Mouse (Mus musculus) gonadal fat pad, adult 2 months (tissue): ENCODE data around the gene Taar7a. TPM values are rescaled to one million over a fixed set of nuclear protein-coding genes. Genes with fewer than 3 reads are reported as not detected.

Experiments
- DNase-seq: peaks from one replicate; pipeline ENCODE4 v3.0.0-alpha.2; 2012; ENCODE audit warnings: low read depth
- polyA plus RNA-seq: library from polyadenylated mRNA; depleted of rRNA; stranded (reverse); fragments of >200 nt; gene quantifications from 2 replicates; pipeline ENCODE4 v1.2.3, GENCODE M21; 2012; rRNA removed

The Taar7a gene
- polyA plus RNA-seq = not detected in 2 replicates

DNA sequence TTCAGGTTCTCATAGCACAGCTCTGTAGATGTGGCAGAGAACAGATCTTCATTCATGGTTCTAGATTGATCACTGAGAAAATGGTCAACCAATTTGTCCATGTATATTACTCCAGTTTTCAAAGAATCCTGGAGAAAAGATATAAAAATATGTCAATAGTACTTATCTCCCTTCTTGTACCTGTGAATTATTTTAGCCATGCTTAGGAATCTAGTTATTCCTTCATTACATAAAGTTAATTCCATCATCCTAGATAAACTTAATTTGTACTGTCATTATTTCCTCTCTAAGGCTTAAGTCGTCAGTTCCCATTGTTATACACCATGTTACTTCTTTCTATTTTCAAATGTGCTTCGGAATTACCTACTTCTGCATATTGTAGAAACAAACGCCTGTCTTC lies at the start of gene Taar7a:
TSS of gene Taar7a (minus strand) at position 101 of the 400 bp plus-strand sequence.
- DNase-seq = no peak

DNA sequence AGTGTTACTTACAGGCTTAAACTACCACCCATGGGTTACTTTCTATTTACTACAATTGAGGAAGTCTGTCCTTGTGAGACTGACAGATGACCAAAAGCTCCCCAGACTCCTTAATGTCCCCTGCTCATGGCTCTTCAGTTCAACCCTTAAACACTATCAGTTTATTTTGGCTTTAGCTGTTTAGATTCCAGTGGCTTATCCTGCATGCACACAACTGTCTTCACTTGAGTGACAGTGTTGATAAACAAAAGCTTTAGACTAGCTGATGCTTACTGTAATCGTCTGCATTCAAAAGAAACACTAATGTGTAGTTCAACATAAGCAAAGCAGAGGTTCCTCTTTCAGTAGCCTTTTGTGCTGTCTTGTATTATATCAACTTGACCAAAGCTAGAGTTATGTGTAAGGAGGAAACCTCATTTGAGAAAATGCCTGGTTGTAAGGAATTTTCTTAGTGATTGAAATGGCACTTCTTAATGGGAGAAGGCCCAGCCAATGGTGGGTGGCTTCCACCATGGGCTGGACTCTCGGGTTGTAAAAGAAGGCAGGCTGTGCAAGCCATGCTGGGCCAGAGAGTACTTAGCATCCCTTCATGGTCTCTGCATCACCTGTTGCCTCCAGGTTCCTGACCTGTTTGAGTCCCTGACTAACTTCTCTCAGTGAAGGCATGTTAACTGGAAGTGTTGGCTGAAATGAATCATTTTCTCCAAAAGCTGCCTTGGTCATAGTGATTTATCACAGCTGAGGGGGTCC lies 47.0 kb upstream of the Taar7a start:
- no peak for DNase-seq

DNA sequence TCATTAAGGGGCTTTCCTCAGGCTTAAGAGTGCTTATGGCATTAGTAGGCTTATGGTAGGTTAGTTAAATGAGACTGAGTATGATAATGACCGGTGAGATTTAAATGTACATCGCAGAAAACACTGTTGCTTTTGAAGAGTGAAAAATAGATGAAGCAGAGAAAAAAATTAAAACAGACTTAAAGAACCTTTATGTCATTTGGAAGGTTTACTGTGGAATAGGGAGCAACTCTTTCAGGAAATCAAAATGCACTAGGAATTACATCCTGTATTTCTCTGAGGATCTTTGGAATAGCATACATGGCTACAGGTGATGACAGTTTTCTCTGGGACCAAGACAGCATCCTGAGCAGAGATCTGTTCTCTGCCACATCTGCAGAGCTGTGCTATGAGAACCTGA lies 44.0 kb upstream of the Taar7a start, which contains the start of gene Taar7e:
TSS of gene Taar7e (plus strand) at position 301 of the 400 bp plus-strand sequence.
- DNase-seq = no peak

DNA sequence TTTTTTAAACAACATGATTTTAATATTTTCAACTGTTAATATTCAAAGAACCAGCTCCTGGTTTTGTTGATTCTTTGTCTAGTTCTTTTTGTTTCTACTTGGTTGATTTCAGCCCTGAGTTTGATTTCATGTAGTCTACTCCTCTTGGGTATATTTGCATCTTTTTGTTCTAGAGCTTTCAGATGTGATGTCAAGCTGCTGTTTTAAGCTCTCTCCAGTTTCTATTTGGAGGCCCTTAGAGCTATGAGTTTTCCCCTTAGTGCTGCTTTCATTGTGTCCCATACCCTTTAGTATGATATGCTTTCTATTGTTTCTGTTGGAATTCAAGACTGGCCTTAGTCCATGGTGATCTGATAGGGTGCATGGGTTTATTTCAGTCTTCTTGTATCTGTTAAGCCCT lies 38.1 kb upstream of the Taar7a start:
- no peak for DNase-seq

DNA sequence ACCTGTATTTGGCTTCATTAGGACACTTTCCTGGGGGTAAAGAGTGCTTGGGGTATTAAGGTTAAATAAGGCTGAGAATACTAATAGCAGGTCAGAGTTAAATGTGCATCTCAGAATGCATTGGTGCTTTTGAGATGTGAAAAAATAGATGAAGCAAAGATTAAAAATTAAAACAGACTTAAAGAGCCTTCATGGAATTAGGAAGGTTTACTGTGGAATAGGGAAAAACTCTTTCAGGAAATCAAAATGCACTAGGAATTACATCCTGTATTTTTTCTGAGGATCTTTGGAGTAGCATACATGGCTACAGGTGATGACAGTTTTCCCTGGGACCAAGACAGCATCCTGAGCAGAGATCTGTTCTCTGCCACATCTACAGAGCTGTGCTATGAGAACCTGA lies 33.6 kb upstream of the Taar7a start, which contains the start of gene Taar7d:
TSS of gene Taar7d (plus strand) at position 301 of the 400 bp plus-strand sequence.
- no peak for DNase-seq

DNA sequence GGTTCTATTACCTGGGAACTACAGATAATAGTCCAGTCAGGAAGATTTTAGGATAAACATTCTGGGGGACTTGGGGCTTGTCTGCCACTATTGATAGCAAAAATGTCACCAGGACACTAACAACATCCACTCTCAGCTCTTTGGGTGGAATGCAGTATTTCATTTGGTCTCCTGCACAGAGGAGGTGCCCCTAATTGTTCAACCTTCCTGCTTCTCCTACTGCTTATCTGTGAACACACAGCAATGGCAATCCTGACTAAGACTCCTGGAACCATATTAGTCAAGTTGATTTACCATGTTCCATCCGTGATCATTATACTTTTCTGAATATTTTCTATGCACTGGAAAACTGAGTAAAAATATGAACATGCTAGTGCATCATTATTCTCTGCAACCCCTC lies 14.9 kb upstream of the Taar7a start:
- DNase-seq = no peak

DNA sequence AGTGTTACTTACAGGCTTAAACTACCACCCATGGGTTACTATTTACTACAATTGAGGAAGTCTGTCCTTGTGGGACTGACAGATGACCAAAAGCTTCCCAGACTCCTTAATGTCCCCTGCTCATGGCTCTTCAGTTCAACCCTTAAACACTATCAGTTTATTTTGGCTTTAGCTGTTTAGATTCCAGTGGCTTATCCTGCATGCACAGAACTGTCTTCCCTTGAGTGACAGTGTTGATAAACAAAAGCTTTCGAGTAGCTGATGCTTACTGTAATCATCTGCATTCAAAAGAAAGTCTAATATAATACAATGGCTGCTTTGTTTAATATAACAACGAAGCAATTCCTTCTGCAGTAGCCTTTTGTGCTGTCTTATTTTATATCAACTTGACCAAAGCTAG lies 13.8 kb upstream of the Taar7a start:
- no peak for DNase-seq

DNA sequence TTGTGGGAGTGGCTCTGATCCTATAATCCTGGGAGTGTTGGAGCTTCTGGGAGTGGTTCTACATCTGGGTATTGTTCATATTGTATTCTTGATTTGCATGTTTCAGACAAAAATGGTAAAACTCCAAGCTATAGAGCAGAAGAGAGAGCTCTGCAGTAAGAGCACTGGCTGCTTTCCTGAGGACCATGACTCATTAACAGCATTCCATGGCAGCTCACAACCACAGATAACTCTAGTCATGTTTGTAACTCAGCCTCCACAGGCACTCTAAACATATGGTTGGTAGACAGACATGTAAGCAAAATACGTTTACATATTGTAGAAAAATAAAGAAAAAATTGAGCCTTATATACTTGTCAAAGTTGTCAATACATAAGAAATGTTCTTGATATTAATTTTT lies 13.2 kb upstream of the Taar7a start:
- no peak for DNase-seq

DNA sequence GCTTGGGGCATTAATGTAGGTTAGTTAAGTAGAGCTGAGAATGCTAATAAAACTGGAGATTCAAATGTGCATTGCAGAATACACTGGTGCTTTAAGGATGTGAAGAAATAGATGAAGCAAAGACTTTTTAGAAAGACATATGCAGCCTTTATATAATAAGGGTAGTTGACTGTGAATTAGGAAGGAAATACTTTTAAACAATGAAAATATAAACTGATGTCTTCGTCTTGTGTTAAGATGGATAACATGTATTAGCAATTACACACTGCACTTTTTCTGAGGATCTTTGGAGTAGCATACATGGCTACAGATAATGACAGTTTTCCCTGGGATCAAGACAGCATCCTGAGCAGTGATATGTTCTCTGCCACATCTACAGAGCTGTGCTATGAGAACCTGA lies 6.4 kb upstream of the Taar7a start, which contains the start of gene Taar7b:
TSS of gene Taar7b (plus strand) at position 301 of the 400 bp plus-strand sequence.
- DNase-seq = no peak

DNA sequence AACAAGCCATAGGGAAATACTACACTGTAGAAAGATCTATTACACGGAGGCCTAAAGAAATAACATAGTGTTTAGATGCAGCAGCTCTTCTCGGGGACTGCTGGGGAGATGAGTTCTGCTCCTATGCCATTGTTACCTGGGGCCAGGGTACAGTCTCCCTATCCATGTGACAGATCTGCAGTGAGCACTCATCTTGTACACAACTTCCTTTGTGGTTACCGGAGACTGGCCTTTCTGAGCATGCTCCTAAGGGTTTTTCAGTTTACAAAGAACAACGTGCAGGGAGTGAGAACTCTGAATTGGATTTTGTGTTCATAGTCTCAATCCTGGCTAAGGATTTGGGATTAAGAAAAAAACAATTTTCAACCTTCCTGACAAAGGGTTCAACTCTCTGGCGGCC lies 6.9 kb downstream of the Taar7a start:
- DNase-seq = no peak

DNA sequence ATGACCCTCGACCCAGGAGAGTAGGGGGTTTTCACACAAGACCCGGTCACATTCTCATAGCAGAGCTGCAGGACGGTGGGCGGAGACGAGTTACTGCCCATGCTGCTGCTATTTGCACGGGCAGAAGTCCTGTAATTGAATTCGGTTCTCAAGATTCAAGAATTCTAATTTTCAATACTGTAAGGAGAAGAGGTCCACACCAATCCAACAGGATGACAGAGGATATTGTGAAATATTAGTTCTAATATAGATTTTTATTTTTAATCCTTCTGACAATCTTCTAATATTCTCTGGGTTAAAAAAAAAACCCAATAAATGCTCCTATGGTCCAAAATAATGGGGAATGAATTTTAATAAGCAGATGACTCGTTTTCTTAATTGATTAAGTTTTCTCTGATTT lies 7.7 kb downstream of the Taar7a start, which contains the start of gene Taar6:
TSS of gene Taar6 (minus strand) at position 101 of the 400 bp plus-strand sequence.
- DNase-seq = no peak

DNA sequence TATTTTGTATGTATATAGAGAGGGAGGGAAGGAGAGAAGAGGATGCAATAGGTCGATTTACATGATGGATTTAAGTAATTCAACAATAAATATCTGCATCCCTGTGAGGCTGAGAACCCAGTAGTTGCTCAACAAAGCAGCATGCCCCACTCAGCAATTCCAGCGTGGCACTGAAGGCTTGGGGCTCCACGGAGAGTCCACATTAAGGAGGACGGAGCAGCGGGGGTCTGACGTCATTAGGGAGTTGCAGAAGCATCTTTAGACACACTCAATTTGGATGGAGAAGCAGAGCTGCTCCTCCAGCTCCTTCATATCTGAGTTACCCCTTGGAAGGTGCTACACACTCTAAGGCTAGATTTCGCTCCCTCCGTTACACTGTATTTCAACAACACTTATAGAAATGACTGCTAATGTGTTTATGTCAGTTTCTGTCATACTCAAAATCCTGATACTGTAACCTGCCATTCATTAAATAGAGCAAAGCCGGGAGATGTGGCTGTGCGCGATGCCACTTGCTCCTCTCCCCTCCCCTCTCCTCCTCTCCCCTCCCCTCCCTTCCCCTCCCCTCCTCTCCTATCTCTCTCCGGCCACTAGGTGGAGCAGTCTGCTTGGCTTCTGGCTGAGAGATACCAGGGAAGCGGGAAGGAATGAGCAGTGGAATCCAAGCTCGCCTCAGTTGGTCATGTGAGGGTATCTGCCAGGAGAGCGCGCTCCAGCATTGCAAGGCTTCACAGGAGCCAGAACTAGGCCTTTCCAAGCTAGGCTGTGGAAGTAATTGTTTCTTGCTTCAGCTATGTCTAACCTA lies 14.2 kb downstream of the Taar7a start:
- no peak for DNase-seq

DNA sequence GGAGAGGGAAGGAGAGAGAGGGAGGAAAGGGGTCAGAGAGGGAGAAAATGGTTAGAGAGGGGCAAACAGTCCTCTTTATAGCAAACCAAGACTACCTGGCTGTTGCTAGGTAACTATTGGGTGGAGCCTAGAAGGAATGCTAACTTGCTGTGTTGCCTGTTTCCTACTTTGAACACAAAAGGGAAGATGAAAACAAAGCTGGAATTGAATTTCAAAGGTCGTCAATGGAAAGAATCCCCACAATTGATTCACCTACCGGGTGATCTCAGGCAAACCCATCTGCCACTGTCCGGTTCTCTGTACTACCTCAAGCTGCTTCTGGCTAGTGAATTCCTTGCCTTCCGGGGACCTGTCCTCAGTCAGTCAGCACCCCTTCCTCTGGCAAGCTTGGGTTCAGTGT lies 15.3 kb downstream of the Taar7a start:
- no peak for DNase-seq

DNA sequence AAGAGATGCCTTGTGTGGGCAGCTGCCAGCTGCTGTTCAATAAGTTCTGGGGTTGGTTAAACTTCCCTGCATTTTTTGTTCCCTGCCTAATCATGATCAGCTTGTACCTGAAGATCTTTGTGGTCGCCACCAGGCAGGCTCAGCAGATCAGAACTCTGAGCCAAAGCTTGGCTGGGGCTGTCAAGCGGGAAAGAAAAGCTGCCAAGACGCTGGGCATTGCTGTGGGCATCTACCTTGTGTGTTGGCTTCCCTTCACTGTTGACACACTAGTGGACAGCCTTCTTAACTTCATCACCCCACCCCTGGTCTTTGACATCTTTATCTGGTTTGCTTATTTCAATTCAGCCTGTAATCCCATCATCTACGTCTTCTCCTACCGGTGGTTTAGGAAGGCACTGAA lies 22.0 kb downstream of the Taar7a start:
- DNase-seq = no peak

DNA sequence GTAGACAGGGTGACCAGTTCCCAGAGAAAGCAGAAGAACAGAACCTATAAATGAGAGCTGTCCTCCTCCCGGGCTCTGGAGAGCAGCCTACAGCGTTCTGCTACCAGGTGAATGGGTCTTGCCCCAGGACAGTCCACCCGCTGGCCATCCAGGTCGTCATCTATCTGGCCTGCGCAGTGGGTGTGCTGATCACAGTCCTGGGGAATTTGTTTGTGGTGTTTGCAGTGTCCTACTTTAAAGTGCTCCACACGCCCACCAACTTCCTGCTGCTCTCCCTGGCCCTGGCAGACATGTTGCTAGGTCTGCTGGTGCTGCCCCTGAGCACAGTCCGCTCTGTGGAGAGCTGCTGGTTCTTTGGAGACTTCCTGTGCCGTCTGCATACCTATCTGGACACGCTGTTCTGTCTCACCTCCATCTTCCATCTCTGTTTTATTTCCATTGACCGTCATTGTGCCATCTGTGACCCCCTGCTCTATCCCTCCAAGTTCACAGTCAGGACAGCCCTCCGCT lies 22.6 kb downstream of the Taar7a start, which contains the start of gene Taar5:
TSS of gene Taar5 (plus strand) at position 51 of the 510 bp plus-strand sequence.
- DNase-seq = no peak

DNA sequence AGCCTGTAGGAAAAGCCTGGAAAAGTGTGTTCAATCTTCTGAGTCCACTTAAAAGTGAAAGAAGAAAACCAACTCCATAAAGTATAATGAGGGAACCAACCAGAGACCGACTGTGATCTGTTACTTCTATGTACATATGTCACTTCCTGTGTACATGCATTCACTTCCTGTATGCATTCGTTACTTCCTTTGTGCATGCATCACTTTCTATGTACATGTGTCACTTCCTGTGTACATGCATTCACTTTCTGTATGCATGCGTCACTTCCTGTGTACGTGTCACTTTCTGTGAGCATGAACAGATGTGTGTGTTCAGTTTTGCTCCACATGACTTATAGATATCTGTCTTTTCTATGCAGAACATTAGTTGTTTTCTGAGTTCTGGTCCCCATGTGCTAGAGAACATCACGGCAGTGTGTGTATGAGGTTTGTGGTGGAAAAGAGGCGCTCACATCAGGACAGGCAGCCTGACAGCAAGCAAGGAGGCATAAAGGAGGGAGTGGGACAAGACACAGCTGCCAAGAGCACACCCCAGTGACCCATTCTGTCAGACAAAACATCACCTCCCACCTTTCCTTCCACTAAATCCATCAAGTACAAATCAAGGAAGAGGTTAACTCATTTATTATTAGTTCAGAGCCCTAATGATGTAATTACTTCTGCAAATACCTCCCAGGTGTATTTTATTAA lies 28.2 kb downstream of the Taar7a start:
- no peak for DNase-seq

DNA sequence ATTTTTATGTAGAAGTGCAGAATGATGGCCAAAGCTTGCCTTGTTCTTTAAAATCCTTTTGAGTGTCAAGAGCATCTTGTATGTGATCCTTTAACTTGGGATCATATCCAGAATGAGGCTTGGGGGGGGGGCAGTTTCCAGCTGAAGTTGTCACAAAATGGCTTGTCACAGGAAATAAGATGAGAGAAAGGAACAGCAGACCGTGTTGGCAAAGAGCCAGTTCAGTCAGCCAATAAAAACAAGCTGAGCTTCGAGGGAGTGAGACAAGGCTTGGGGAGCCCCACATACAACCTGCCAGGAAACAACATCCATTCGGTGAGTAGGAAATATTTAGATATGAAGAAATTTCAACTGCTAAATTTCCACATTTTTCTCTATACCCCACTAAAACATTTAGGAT lies 29.8 kb downstream of the Taar7a start:
- DNase-seq = no peak

DNA sequence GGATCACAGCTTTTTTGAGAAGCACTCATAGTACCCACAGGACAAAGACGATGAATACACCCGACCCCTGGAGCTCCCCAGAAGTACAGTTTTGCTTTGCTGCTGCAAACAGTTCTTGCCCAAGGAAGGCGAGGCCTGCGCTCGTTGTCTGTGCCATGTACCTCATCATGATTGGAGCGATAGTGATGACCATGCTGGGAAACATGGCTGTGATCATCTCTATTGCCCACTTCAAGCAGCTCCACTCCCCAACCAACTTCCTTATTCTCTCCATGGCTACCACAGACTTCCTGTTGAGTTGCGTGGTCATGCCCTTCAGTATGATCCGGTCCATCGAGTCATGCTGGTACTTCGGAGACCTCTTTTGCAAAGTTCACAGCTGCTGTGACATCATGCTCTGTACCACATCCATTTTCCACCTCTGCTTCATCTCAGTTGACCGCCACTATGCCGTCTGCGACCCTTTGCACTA lies 32.8 kb downstream of the Taar7a start, which contains the start of gene Taar4:
TSS of gene Taar4 (plus strand) at position 51 of the 472 bp plus-strand sequence.
- DNase-seq = no peak

DNA sequence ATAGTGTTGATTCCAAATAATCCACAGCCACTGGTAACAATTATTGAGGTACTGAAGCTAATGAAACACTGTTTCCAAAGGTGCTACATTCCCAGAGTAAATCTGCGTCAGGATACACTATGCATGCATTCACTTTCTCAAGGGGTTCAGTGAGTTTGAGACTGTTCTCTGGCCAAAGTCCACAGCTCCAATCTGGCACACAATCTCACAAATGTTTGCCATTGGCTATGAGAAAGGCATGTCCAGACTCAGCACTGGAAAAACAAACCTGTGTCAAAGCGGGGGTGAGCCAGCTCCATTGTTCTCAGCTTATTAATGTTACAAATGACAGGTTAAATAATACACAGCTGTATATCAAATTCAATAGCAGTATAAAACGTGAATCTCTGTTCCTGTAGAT lies 34.2 kb downstream of the Taar7a start:
- peak; percentile 80 for DNase-seq

DNA sequence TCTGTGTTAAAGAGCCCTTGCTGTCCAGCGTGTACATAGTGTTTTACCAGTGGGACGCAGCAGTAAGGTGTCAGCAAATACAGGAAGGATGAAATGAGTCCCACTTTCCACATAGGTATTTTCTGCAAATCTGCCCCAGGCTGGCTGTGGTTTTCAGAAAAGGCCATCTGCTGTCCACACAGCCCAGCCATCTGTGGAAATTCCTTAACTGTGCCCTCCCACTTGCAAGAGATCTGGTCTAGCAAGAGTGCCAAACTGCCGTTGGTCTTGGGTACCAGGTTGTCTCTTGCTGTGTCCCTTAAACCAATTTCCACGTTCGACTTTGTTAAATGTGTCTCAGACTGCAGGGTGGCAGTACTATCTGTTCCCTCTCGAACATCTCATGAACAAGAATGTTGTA lies 41.6 kb downstream of the Taar7a start:
- DNase-seq = no peak

DNA sequence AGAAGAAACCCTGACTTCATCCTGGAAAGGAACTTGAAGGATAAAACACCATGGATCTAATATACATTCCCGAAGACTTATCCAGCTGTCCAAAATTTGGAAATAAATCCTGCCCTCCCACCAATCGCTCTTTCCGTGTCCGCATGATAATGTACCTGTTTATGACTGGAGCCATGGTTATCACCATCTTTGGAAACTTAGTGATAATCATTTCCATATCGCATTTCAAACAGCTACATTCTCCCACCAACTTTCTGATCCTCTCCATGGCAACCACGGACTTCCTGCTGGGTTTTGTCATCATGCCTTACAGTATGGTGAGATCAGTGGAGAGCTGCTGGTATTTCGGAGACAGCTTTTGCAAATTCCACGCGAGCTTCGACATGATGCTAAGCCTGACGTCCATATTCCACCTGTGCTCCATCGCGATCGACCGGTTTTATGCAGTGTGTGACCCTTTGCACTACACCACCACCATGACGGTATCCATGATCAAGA lies 43.7 kb downstream of the Taar7a start, which contains the start of gene Taar3:
TSS of gene Taar3 (plus strand) at position 51 of the 498 bp plus-strand sequence.
- no peak for DNase-seq
